Mouse (Mus musculus) G1E-ER4 (cell line): Measurements from ENCODE around the gene Ccdc114. TPM values are rescaled to one million over a fixed set of nuclear protein-coding genes. Genes with fewer than 3 reads are reported as not detected.

Experiments used
- GATA1 ChIP-seq: IDR thresholded peaks from one replicate; pipeline ENCODE4 v1.8.0; 2012; ENCODE audit warnings: low read length, inconsistent platforms
- polyA plus RNA-seq: library from polyadenylated mRNA; stranded (reverse); fragments of >175 nt; gene quantifications from 2 replicates; pipeline ENCODE4 v1.2.3, GENCODE M21; 2012

Gene Ccdc114
- polyA plus RNA-seq, 1 experiment, result not detected

DNA sequence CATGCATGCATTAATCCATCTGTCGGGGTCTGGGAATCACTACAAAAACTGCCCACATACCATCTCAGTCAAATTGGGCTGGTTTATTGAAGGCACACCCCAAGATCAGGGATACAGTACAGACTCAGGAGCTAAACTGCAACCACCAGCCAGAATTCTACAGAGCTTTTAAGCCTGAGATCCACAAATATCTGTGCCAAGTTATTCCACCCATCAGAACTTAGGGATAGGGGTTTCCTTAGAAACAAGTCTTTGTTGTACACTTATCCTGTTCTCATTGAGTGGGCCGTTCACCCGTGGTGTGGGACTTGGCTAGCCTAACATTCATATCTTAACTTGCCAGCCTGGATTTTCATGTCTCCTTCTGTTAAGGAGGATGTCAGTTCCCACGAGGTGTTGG, 25.2 kb downstream of the Ccdc114 start:
- TF ChIP-seq GATA1, result no peak

DNA sequence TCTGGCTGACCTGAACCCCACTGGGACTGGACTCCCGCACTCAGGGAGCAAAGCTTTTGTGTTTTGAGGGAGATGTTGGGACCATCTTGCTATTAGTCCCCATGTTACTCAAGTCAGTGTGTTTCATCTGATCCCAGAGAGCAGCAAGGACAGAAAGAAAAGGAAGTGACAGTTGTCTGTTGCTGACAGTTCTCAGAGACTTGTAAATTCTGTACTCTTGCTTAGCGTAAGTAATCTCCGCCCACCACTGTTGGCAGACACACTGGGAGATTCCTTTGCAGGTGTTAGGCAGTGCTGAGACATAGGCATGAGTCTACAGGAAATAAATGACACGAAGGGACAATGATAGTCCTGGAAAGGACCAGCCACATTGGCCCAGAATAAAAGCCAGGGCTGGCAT, 32.7 kb downstream of the Ccdc114 start:
- TF ChIP-seq GATA1, result no peak

DNA sequence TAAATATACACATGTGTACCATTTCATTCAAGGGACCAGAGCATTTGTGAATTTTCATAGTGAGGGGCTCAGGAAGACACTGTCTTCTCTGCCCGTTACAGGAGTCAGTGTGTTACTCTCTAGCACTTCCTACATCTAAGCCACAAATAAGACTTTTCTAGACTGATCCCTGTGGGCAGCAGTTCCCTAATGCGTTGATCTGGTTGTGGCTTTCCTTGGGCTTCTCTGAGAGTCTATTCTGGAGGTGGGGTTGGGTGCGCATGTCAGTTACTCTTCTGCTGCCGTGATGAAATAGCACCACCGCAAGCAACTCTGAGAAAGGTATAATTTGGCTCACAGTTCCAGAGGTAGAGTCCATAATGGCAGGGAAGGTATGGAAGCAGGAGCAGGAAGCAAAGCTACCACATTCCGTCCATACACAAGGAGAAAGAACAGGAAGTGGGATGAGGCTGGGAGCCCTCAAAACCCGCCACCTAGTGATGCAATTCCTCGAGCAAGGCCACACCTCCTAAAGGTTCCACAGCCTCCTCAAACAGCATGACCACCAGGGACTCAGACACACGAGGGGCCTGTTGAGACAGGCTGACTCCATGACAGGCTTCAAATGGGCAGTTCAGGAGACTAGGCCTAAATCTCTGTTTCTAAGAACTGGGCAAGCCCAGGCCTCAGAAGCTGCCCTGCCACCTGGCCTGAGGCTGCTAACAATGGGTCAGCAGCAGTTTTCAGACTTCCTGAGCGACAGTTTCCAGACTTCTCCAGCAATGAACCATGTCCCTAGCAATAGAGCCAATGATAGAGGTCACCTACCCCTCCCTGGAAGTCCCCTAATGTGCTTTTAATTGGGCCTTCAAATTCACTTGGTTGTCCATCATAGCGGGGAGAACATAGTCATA, 48.2 kb downstream of the Ccdc114 start:
- TF ChIP-seq GATA1, result no peak

DNA sequence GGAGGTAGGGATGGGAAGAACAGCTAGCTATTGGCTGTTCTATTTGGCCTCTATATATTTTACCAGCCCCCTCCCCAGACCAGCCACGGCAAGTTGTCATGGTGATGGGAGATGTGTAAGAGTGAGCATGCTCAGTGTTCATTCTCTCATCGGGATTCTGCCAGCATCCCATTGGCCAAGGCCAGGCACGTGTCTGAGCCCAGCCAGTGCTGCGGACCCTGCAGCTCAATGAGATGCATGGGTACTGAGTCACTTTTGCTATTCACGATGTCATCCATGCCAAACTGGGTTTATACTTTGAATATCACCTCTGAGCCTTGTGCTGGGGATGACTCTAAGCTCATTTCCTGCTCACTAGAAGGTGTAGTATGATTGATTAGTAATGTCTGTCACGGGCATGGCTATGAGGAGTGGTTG, 49.4 kb downstream of the Ccdc114 start:
- no peak for TF ChIP-seq GATA1

DNA sequence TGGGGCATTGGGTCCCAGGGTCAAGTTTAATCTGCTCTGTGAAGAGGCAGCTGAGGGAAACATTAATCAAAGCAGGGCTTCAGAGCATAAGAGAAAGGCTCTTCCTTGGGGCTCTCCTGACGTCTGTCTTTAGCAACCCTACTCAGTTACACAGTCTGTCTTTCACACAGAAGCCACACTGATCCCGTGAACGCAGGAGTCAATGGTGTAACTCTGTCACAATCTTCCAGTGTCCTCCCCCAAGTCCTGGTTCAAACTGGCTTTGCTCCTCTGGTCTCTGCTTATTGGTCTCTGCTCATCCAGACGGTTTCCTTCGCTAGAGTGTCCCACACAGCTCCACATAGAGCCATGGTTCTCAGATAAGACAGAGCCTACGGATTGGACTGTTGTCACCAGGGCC, 50.2 kb downstream of the Ccdc114 start:
- TF ChIP-seq GATA1, result no peak

DNA sequence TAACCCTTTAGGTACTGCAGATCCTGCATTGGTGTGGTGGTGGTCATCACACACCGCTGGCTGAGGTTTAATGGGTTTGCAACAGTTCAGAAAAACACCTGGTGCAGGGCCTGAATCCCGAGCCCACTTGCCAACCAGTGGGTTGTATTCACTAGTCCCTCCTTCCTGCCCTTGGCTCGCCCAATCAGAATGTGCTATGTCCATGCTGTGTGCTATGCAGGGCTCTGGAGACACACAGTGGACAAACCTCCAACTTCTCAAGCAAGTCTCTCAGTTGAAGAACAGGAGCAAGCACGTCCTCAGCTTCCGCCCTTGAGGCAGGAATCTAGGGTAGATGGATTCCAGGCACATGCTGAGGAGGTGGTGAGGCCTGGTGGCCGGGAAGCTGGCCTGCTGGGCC, 50.6 kb downstream of the Ccdc114 start:
- no peak for TF ChIP-seq GATA1

DNA sequence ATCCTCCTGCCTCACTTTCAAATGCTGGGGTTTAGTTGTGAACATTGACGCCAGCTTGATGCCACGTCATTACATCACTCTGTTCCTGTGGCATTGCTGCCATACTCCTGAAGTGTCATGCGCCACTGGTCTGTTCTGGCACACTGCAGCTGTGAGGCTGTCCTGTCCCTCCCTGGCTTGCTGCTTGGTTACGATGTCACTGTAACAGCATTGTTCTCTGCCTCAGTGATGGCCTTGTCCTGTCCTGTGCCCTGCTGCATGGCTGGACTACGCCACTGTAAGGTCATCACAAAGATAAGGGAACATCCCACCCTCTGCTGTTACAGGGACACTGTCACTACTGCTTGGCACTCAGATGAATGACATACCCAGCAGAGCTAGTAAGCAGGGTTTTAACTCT, 57.7 kb downstream of the Ccdc114 start:
- TF ChIP-seq GATA1, result no peak

DNA sequence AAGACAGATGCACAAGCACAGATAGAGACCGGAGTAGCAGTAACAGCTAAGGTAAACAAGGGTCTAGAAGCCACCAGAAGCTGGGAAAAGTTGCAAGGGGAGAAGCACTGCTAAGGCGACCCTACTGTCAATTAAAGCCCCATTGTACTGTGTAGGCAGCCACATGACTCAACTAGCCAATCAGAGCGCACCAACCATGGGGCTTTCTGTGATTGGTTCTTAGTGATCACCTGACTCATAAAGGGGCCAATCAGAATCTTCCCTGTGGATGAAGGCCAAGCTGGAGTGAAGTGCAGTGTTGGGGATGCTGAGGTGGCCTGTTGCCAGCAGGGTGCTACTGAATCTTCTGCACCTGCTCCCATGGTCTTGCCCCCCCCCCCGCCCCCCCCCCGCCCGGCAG, 63.0 kb downstream of the Ccdc114 start:
- no peak for TF ChIP-seq GATA1

DNA sequence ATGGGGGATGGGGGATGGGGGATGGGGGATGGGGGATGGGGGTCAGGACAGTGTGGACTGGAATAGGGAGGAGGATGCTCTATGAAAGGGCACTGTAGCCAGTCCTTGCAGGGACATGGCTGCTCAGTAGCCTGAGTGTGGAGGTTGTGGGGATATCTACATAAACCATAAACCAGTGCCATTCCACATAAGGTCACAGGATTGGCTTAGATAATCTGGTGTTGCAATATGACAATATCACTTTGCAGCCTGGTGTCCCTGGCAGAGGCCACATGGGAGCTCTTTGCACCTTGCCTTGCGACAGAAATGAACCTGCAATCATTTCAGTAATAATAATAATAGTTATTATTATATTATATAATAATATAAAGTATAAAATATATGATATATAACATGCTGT, 64.5 kb downstream of the Ccdc114 start:
- no peak for TF ChIP-seq GATA1

DNA sequence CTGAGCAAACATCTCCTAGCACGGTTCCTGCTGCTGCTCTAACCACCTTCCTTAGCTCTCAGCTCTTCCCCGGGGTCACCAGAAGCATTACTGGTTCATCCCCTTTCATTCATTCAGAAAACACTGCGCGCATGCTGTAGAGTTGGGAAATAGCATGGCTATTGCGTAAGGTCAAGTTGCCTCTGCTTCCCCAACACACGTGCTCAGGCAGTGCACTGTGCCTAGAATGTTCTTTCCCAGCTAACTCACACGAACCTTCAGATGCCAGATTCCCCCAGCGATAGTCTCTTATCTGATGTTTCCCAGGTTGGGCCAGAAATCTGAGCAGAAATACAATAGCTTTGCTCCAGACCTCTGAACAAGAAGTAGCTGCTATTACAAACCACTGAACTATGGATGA, 68.6 kb downstream of the Ccdc114 start:
- TF ChIP-seq GATA1, result no peak

Other genes with a start within 250 kb of the Ccdc114 start
- 0.11 TPM in 1 of 2 replicates, not detected in the other for gene Ntn5, start 240.1 kb upstream of the Ccdc114 start, polyA plus RNA-seq
- not detected in 2 replicates for gene Sec1, start 229.7 kb upstream of the Ccdc114 start, polyA plus RNA-seq
- gene Car11, start 224.2 kb upstream of the Ccdc114 start, polyA plus RNA-seq, result 0.37 and 0.79 TPM in 2 replicates
- 22.4 and 28.4 TPM in 2 replicates for gene Dbp, start 219.0 kb upstream of the Ccdc114 start, polyA plus RNA-seq
- gene Rpl18, start 208.6 kb upstream of the Ccdc114 start, polyA plus RNA-seq, result 18,264 and 20,873 TPM in 2 replicates
- gene Sphk2, start 206.1 kb upstream of the Ccdc114 start, polyA plus RNA-seq, result 172 and 187 TPM in 2 replicates
- gene Fam83e, start 202.9 kb upstream of the Ccdc114 start, polyA plus RNA-seq, result 1.2 TPM in 2 replicates
- gene Spaca4, start 198.3 kb upstream of the Ccdc114 start, polyA plus RNA-seq, result not detected in 2 replicates
- 0.03 and 0.04 TPM in 2 replicates for gene Lmtk3, start 140.3 kb upstream of the Ccdc114 start, polyA plus RNA-seq
- gene Sult2b1, start 139.4 kb upstream of the Ccdc114 start, polyA plus RNA-seq, result not detected in 2 replicates
- 117 and 133 TPM in 2 replicates for gene Cyth2, start 109.5 kb upstream of the Ccdc114 start, polyA plus RNA-seq
- gene Kcnj14, start 99.3 kb upstream of the Ccdc114 start, polyA plus RNA-seq, result 1.1 and 1.3 TPM in 2 replicates
- gene Grwd1, start 93.1 kb upstream of the Ccdc114 start, polyA plus RNA-seq, result 126 and 128 TPM in 2 replicates
- 249 and 281 TPM in 2 replicates for gene Kdelr1, start 51.3 kb upstream of the Ccdc114 start, polyA plus RNA-seq
- 0.02 TPM in 2 replicates for gene Grin2d, start 45.7 kb upstream of the Ccdc114 start, polyA plus RNA-seq
- gene Syngr4, start 27.4 kb upstream of the Ccdc114 start, polyA plus RNA-seq, result 80.3 and 80.6 TPM in 2 replicates
- 44.3 and 60.2 TPM in 2 replicates for gene Tmem143, start 27.1 kb upstream of the Ccdc114 start, polyA plus RNA-seq
- 1.4 and 2.5 TPM in 2 replicates for gene Emp3, start 2.7 kb upstream of the Ccdc114 start, polyA plus RNA-seq
- gene Abcc6, start 106.2 kb downstream of the Ccdc114 start, polyA plus RNA-seq, result 0.02 and 0.05 TPM in 2 replicates
- gene Nomo1, start 109.6 kb downstream of the Ccdc114 start, polyA plus RNA-seq, result 203 and 209 TPM in 2 replicates
- gene Kcnj11, start 176.7 kb downstream of the Ccdc114 start, polyA plus RNA-seq, result not detected in 2 replicates